Mouse (Mus musculus) stomach, postnatal 0 days (tissue): ENCODE data around the gene Serinc5. TPM values are rescaled to one million over a fixed set of nuclear protein-coding genes. Genes with fewer than 3 reads are reported as not detected.

Source experiments
- ATAC-seq: fragments of 200-750 bp; cut with Nextera tagmentation; 2 replicates; pipeline ENCODE4 v1.8.0; 2017; ENCODE audit not compliant: low FRiP score, low TSS enrichment
- DNase-seq: peaks from one replicate; pipeline ENCODE4 v3.0.0-alpha.2; 2016; ENCODE audit warnings: low spot score
- H3K27ac ChIP-seq: fragments of 300-500 bp; sonication (generic); replicated peaks from 2 replicates; pipeline ENCODE4 v1.5.1; 2014; ENCODE audit warnings: mild to moderate bottlenecking, control low read depth
- H3K27me3 ChIP-seq: fragments of 300-500 bp; sonication (generic); 2 replicates; pipeline ENCODE4 v1.6.1; 2014; ENCODE audit warnings: low read length; ENCODE audit not compliant: control insufficient read depth, insufficient read depth
- H3K36me3 ChIP-seq: fragments of 300-500 bp; sonication (generic); 2 replicates; pipeline ENCODE4 v1.6.1; 2014; ENCODE audit warnings: low read length, mixed read lengths; ENCODE audit not compliant: control insufficient read depth, insufficient read depth
- H3K4me1 ChIP-seq: fragments of 300-500 bp; sonication (generic); replicated peaks from 2 replicates; pipeline ENCODE4 v1.6.1; 2014; ENCODE audit warnings: antibody characterized with exemption; ENCODE audit not compliant: control insufficient read depth, insufficient read depth
- H3K4me2 ChIP-seq: fragments of 300-500 bp; sonication (generic); replicated peaks from 2 replicates; pipeline ENCODE4 v1.6.1; 2014; ENCODE audit warnings: low read depth, mild to moderate bottlenecking, control low read depth, moderate library complexity
- H3K4me3 ChIP-seq: fragments of 300-500 bp; sonication (generic); 2 replicates; pipeline ENCODE4 v1.5.1; 2014; ENCODE audit warnings: low read depth, low read length, control low read depth
- H3K9ac ChIP-seq: fragments of 300-500 bp; sonication (generic); 2 replicates; pipeline ENCODE4 v1.6.1; 2014; ENCODE audit warnings: mild to moderate bottlenecking, low read length, control low read depth, mixed read lengths
- H3K9me3 ChIP-seq: fragments of 300-500 bp; sonication (generic); 2 replicates; pipeline ENCODE4 v1.6.1; 2016; ENCODE audit warnings: low read length; ENCODE audit not compliant: control insufficient read depth
- CTCF ChIP-seq: IDR thresholded peaks from 2 replicates; pipeline ENCODE4 v1.5.1; 2016; ENCODE audit warnings: antibody characterized with exemption, low read depth, mild to moderate bottlenecking, moderate library complexity
- EP300 ChIP-seq: optimal IDR thresholded peaks from 2 replicates; pipeline ENCODE3; 2016; ENCODE audit warnings: antibody characterized with exemption
- WGBS: fragments of 180-500 bp; shearing (Covaris S2); extraction: QIAGEN DNeasy Blood & Tissue Kit; methylation state at CpG from one replicate; pipeline ENCODE4 v1.1.7; 2014; 5-methylcytosine and 5-hydroxymethylcytosine counted together
- polyA plus RNA-seq: library from polyadenylated mRNA; unstranded; fragments of >200 nt; fragmentation: Nextera tagmentation; extraction: Ambion mirVana; gene quantifications from 2 replicates; pipeline ENCODE4 v1.2.1, GENCODE M21; 2015

The Serinc5 gene
- polyA plus RNA-seq, 1 experiment from 2014 or later = 14.5 TPM

- Histone ChIP-seq H3K4me3 (no peak overlapping the region), H3K4me2 (no peak overlapping the region), H3K4me1 (peaks cover 15% of the 10 kb centered on the region), H3K27ac (peak overlapping the region; percentile 56), H3K9me3 (no peaks in the 10 kb centered on the region), H3K36me3 (no peaks in the 10 kb centered on the region), H3K27me3 (no peaks in the 10 kb centered on the region), H3K9ac (no peak overlapping the region)
- TF ChIP-seq EP300 (no peak), CTCF (no peak)
- ATAC-seq (no peak), DNase-seq (no peak)
- WGBS = 35% methylated on average over 6 of the region's 6 CpGs
These were observed 25.5 kb downstream of the Serinc5 start for GRCm38 (mm10) chr13:92636226-92636909.

DNA sequence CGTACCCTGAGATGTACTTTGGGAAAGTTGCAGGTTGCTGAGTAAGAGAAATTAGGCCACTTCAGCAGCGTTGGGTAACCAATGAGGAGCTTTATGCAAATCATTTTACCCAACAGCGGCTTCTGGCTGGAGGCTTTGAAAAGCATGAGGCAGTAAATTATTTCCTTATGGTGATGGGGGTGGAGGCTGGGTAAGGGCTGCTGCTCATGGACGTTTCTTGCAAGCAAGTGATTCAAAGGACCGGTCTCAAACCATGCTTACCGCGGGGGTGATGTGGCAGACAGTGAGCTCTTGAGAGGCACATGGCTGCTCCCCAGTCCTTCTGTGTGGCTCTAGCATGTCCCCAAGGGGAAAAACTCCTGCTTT, 26.0 kb downstream of the Serinc5 start:
- ATAC-seq (peak; percentile 85), DNase-seq (peak; percentile 70)
- H3K4me2 ChIP-seq = 0 out of 2 replicates have a peak overlapping the region, but pooled peaks have one; percentile 20
- H3K9ac ChIP-seq = no peak overlapping the region
- H3K9me3 ChIP-seq = no peaks in the 10 kb centered on the region
- peaks cover 11% of the 10 kb centered on the region for H3K4me1 ChIP-seq
- no peak overlapping the region for H3K4me3 ChIP-seq
- 3% methylated on average over 7 of the region's 7 CpGs for WGBS
- no peaks in the 10 kb centered on the region for H3K27me3 ChIP-seq
- H3K27ac ChIP-seq = peak overlapping the region; percentile 61; the same call in 1 of the 2 replicates
- H3K36me3 ChIP-seq = no peaks in the 10 kb centered on the region
- TF ChIP-seq EP300 (no peak), CTCF (peak; percentile 36)

- no peak overlapping the region for H3K9ac ChIP-seq
- H3K4me1 ChIP-seq = peaks cover 6% of the 10 kb centered on the region; the same call in 1 of the 2 replicates
- H3K4me2 ChIP-seq = no peak overlapping the region
- ATAC-seq (no peak), DNase-seq (no peak)
- no peak overlapping the region for H3K27ac ChIP-seq
- no peaks in the 10 kb centered on the region for H3K36me3 ChIP-seq
- no peak overlapping the region for H3K4me3 ChIP-seq
- H3K9me3 ChIP-seq = no peaks in the 10 kb centered on the region
- TF ChIP-seq EP300 = no peak
- TF ChIP-seq CTCF = no peak
- WGBS = 54% methylated on average over 12 of the region's 12 CpGs
- H3K27me3 ChIP-seq = no peaks in the 10 kb centered on the region
These were observed 28.5 kb downstream of the Serinc5 start for GRCm38 (mm10) chr13:92639093-92640014.

DNA sequence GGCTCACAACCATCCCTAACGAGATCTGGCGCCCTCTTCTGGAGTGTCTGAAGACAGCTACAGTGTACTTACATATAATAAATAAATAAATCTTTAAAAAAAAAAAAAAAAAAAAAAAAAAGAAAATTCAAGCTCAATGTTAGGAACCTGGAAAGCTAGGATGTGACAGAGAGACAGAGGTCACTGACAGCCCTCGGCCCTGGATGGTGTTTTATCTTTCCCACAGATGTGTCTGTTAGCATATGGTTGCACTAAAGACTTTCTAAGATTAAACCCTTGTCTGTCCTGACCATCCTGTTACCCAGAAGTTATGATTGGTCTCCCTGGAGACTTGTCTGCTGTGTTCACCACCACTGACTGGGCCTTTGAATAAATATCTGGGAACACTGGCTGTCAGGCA, 33.3 kb downstream of the Serinc5 start:
- Histone ChIP-seq H3K36me3 (no peaks in the 10 kb centered on the region), H3K9me3 (no peaks in the 10 kb centered on the region), H3K27me3 (no peaks in the 10 kb centered on the region), H3K4me3 (no peak overlapping the region), H3K4me2 (no peak overlapping the region), H3K9ac (no peak overlapping the region), H3K27ac (no peak overlapping the region), H3K4me1 (no peaks in the 10 kb centered on the region)
- TF ChIP-seq EP300 = no peak
- TF ChIP-seq CTCF = no peak; the same call in 1 of the 2 replicates
- no peak for ATAC-seq
- WGBS = 74% methylated on average over 3 of the region's 3 CpGs
- DNase-seq = no peak

GRCm38 (mm10) chr13:92644753-92645152, 33.9 kb downstream of the Serinc5 start:
- TF ChIP-seq EP300 = no peak
- no peak for TF ChIP-seq CTCF
- H3K36me3 ChIP-seq = no peaks in the 10 kb centered on the region

More at GRCm38 (mm10) chr13:92644753-92645152, 33.9 kb downstream of the Serinc5 start:
- no peak for DNase-seq
- Histone ChIP-seq H3K27me3 (no peaks in the 10 kb centered on the region), H3K4me1 (no peaks in the 10 kb centered on the region), H3K4me2 (no peak overlapping the region), H3K9ac (no peak overlapping the region), H3K9me3 (no peaks in the 10 kb centered on the region), H3K27ac (no peak overlapping the region), H3K4me3 (no peak overlapping the region)
- ATAC-seq = no peak
- WGBS = 83% methylated on average over 6 of the region's 6 CpGs
